Comparison of ENCODE assay signal across 11 mouse cellular contexts in genomic region chr16:14242553-14242952, GRCm38 (mm10). TPM values are rescaled to one million over a fixed set of nuclear protein-coding genes. Genes with fewer than 3 reads are reported as not detected.
A peak's percentile ranks its signal among the peaks of the same experiment; 100 is the strongest.
DNase-seq lines count a peak whose midpoint lies in the region; ATAC-seq and TF ChIP-seq lines count a peak whose summit lies in the region.
"Had no signal": no experiment of that assay in that cellular context is flagged by ENCODE, and none has a peak within 500 bp of the region (broad histone marks: within the 10 kb centered on the region; RNA-seq: fewer than 3 reads in every experiment).

No protein-coding gene starts in this region.

- TF ChIP-seq POLR2A in MEL (IDR thresholded peaks at IDR 0.05; ENCODE audit: control insufficient read depth in 1 of 2, insufficient read depth in 1 of 2, low read depth in 1 of 2, low read length in 2 of 2, poor library complexity in 1 of 2) = no peak
- TF ChIP-seq POLR2A in small intestine, adult 2 months (IDR thresholded peaks at IDR 0.05; ENCODE audit: low read depth, low read length) = no peak

- ATAC-seq in liver, embryonic 12.5 days = no peak
- ATAC-seq in common myeloid progenitor, adult 5-6 weeks (replicated peaks; ENCODE audit: low read depth, poor library complexity, severe bottlenecking) = peak; percentile 83

- TF ChIP-seq EP300 in MEL (IDR thresholded peaks at IDR 0.05; ENCODE audit: low read depth in 1 of 2, low read length in 2 of 2) = no peak

- H3K4me3 ChIP-seq in liver, embryonic 12.5 days = no peak overlapping the region
- 0 out of 4 replicates have a peak overlapping the region, but pooled peaks of 1 of the 2 experiments have one; percentile 36 for H3K4me3 ChIP-seq in MEL (ENCODE audit: control insufficient read depth in 1 of 2, insufficient read depth in 1 of 2, low read depth in 2 of 2, low read length in 2 of 2)
- no peak overlapping the region for H3K4me3 ChIP-seq in small intestine, adult 2 months (ENCODE audit: low read depth, low read length)
- H3K4me3 ChIP-seq: heart, embryonic 15.5 days; limb, embryonic 12.5 days; neural tube, embryonic 15.5 days had no signal

- H3K4me1 ChIP-seq in liver, embryonic 12.5 days = 0 out of 2 replicates have a peak, but pooled peaks cover 4% of the 10 kb centered on the region
- H3K4me1 ChIP-seq in MEL (ENCODE audit: control insufficient read depth in 1 of 2, insufficient read depth in 2 of 2, low read length in 2 of 2) = peaks cover 0 to 15% of the 10 kb centered on the region in 2 experiments; a peak in 2 of 4 replicates
- H3K4me1 ChIP-seq in small intestine, adult 2 months (ENCODE audit: control insufficient read depth, insufficient read depth, insufficient read length, low read length) = no peaks in the 10 kb centered on the region
- H3K4me1 ChIP-seq: limb, embryonic 12.5 days; neural tube, embryonic 15.5 days had no signal

- peak; percentile 64 to 70 (median 69) for TF ChIP-seq CTCF in MEL (IDR thresholded peaks at IDR 0.05 in 2 of 3, conservative IDR thresholded peaks at IDR 0.05 in 1 of 3; ENCODE audit: control insufficient read depth in 1 of 3, insufficient read depth in 1 of 3, low read depth in 2 of 3, low read length in 3 of 3, poor library complexity in 1 of 3, severe bottlenecking in 1 of 3)
- TF ChIP-seq CTCF in small intestine, adult 2 months (IDR thresholded peaks at IDR 0.05; ENCODE audit: extremely low read depth, insufficient read length, insufficient replicate concordance, low read depth, low read length) = peak; percentile 42; the same call in 1 of the 2 replicates

- H3K4me2 ChIP-seq in liver, embryonic 12.5 days = no peak overlapping the region
- H3K4me2 ChIP-seq: heart, embryonic 15.5 days; limb, embryonic 12.5 days; neural tube, embryonic 15.5 days had no signal

- WGBS in liver, embryonic 12.5 days (ENCODE audit: insufficient replicate concordance) = 21% methylated on average over 2 of the region's 2 CpGs
- WGBS in small intestine, adult 2 months = 29% methylated on average over 2 of the region's 2 CpGs

- TF ChIP-seq RAD21 in MEL (IDR thresholded peaks at IDR 0.05; ENCODE audit: low read depth, low read length) = peak; percentile 23

- H3K79me2 ChIP-seq in MEL (ENCODE audit: control insufficient read depth, insufficient read depth, low read length, poor library complexity) = no peaks in the 10 kb centered on the region

- H3K27me3 ChIP-seq in liver, embryonic 12.5 days (replicated peaks) = no peaks in the 10 kb centered on the region
- H3K27me3 ChIP-seq in MEL (ENCODE audit: control insufficient read depth in 1 of 2, insufficient read depth in 2 of 2, low read length in 2 of 2) = no peaks in the 10 kb centered on the region
- H3K27me3 ChIP-seq in small intestine, adult 2 months (ENCODE audit: control insufficient read depth, insufficient read depth, low read length) = no peaks in the 10 kb centered on the region
- H3K27me3 ChIP-seq: limb, embryonic 12.5 days; neural tube, embryonic 15.5 days had no signal

- H3K9me3 ChIP-seq in liver, embryonic 12.5 days (replicated peaks) = no peaks in the 10 kb centered on the region
- no peaks in the 10 kb centered on the region for H3K9me3 ChIP-seq in MEL (replicated peaks; ENCODE audit: insufficient read depth, low read length)
- H3K9me3 ChIP-seq: heart, embryonic 15.5 days; limb, embryonic 12.5 days; neural tube, embryonic 15.5 days had no signal

- no peaks in the 10 kb centered on the region for H3K36me3 ChIP-seq in liver, embryonic 12.5 days
- H3K36me3 ChIP-seq in MEL (ENCODE audit: control insufficient read depth in 1 of 2, insufficient read depth in 2 of 2, low read length in 2 of 2) = no peaks in the 10 kb centered on the region; a peak in 1 of 4 replicates
- no peaks in the 10 kb centered on the region for H3K36me3 ChIP-seq in small intestine, adult 2 months (ENCODE audit: control insufficient read depth, insufficient read depth, low read length)
- H3K36me3 ChIP-seq: heart, embryonic 15.5 days; limb, embryonic 12.5 days; neural tube, embryonic 15.5 days had no signal

- H3K9ac ChIP-seq in liver, embryonic 12.5 days = no peak overlapping the region
- no peak overlapping the region for H3K9ac ChIP-seq in MEL (ENCODE audit: control insufficient read depth, low read depth, low read length, poor library complexity, severe bottlenecking)
- H3K9ac ChIP-seq: heart, embryonic 15.5 days; limb, embryonic 12.5 days; neural tube, embryonic 15.5 days had no signal

- intact Hi-C loops in left cerebral cortex, postnatal 10 days (cut with DNase I) = no loop called here

- H3K27ac ChIP-seq in liver, embryonic 12.5 days = no peak overlapping the region
- no peak overlapping the region for H3K27ac ChIP-seq in MEL (ENCODE audit: control insufficient read depth, low read depth, low read length)
- H3K27ac ChIP-seq in small intestine, adult 2 months (ENCODE audit: insufficient read depth, low read depth, low read length) = no peak overlapping the region
- H3K27ac ChIP-seq: heart, embryonic 15.5 days; limb, embryonic 12.5 days; neural tube, embryonic 15.5 days had no signal

- DNase-seq in liver (peak; percentile 26), MEL (ENCODE audit: low read depth, low spot score) (peak; percentile 64)
- no peak for DNase-seq in left cerebral cortex, postnatal 10 days (ENCODE audit: extremely low spot score in 1 of 2, low spot score in 2 of 2)
- DNase-seq in heart, adult 8-10 months (ENCODE audit: low spot score) = no peak
- DNase-seq: cerebellum, postnatal 36 days had no signal

TF ChIP-seq in MEL, 35 proteins besides CTCF, POLR2A, EP300 and RAD21:
- TF ChIP-seq SMC3 (IDR thresholded peaks at IDR 0.05; ENCODE audit: low read depth, low read length) = peak; percentile 26
- 0 out of 2 replicates have a peak, but pooled peaks have one; percentile 24 for TF ChIP-seq MAX (IDR thresholded peaks at IDR 0.05; ENCODE audit: low read length)
- TF ChIP-seq E2F4 (IDR thresholded peaks at IDR 0.05; ENCODE audit: borderline replicate concordance, low read depth, low read length) = no peak
- no peak for TF ChIP-seq SIN3A (IDR thresholded peaks at IDR 0.05; ENCODE audit: low read length)
- 0 out of 2 replicates have a peak, but pooled peaks have one; percentile 24 for TF ChIP-seq GATA1 (IDR thresholded peaks at IDR 0.05; ENCODE audit: low read depth, low read length)
- no peak for TF ChIP-seq NELFE (IDR thresholded peaks at IDR 0.05; ENCODE audit: low read depth, low read length)
- TF ChIP-seq ZNF384 (IDR thresholded peaks at IDR 0.05; ENCODE audit: low read depth, low read length) = no peak
- 0 out of 2 replicates have a peak, but pooled peaks have one; percentile 20 for TF ChIP-seq MYC (IDR thresholded peaks at IDR 0.05; ENCODE audit: low read depth, low read length)
- no peak for TF ChIP-seq MEF2A (IDR thresholded peaks at IDR 0.05; ENCODE audit: extremely low read depth, insufficient replicate concordance, low read depth, low read length, poor library complexity, severe bottlenecking)
- no peak for TF ChIP-seq NRF1 (IDR thresholded peaks at IDR 0.05; ENCODE audit: insufficient read depth, low read depth, low read length, poor library complexity, severe bottlenecking)
- TF ChIP-seq TAL1 (IDR thresholded peaks at IDR 0.05; ENCODE audit: low read length) = no peak
- TF ChIP-seq RCOR1 (IDR thresholded peaks at IDR 0.05; ENCODE audit: low read depth, low read length) = no peak
- peak; percentile 77 for TF ChIP-seq USF1 (IDR thresholded peaks at IDR 0.05; ENCODE audit: low read depth, low read length)
TF ChIP-seq in MEL: peak in this region for 5.

RNA-seq across cellular contexts. Expression of gene Myh11, which starts 48.6 kb away (rescaled TPM):
- polyA plus RNA-seq in liver, embryonic 12.5 days (2016; fragmentation: Nextera tagmentation; extraction: Ambion mirVana) = 0.69 and 0.71 TPM in 2 replicates
- total RNA-seq in MEL (2012; rRNA removed) = 0.03 TPM in 1 of 2 replicates, not detected in the other
- under 1 TPM in 1 of 2 experiments, not detected in 1; 0.01 TPM for polyA plus RNA-seq in MEL (2012; ENCODE audit: insufficient read depth in 1 of 2, insufficient read length in 2 of 2, low read depth in 1 of 2, low replicate concordance in 2 of 2, missing spikeins in 1 of 2)
- under 0.01 TPM in 1 of 2 replicates, not detected in the other for total RNA-seq in common myeloid progenitor, adult 5-6 weeks (2017)
- polyA plus RNA-seq in small intestine, adult 2 months (2012; rRNA removed) = 41.3 and 51.0 TPM in 2 replicates
- total RNA-seq in left cerebral cortex, postnatal 10 days (2021) = 1 to 10 TPM; 3.0 to 4.2 TPM
- total RNA-seq in heart, adult 8-10 months (2022) = 10 to 100 TPM; 17.3 to 28.2 (median 21.5) TPM

Comparison
In these comparisons a context has a peak if more than half of its experiments do, and no peak if none do; other contexts are left out.
1. DNase-seq: peak in liver (single experiment) and MEL (single experiment); none in left cerebral cortex, postnatal 10 days (0 of 2) and heart, adult 8-10 months (single experiment).